Mouse (Mus musculus) megakaryocyte, embryonic 14.5 days (primary cell): ENCODE results near the gene Pias4. TPM values are rescaled to one million over a fixed set of nuclear protein-coding genes. Genes with fewer than 3 reads are reported as not detected.
"Not testable (repeated sequence)": the region's sequence is repeated elsewhere in the genome, so short reads cannot be mapped to it uniquely, and the experiment has no call there.

Experiments
- H3K27me3 ChIP-seq: replicated peaks from 2 replicates; pipeline ENCODE3; 2012; ENCODE audit warnings: inconsistent platforms
- H3K36me3 ChIP-seq: replicated peaks from 2 replicates; pipeline ENCODE3; 2012; ENCODE audit warnings: low read length, inconsistent platforms, mixed read lengths
- H3K4me1 ChIP-seq: 2 replicates; pipeline ENCODE4 v1.6.1; 2012; ENCODE audit warnings: inconsistent platforms
- H3K4me3 ChIP-seq: replicated peaks from 2 replicates; pipeline ENCODE3; 2012; ENCODE audit warnings: moderate library complexity, mild to moderate bottlenecking, inconsistent platforms
- H3K9me3 ChIP-seq: 2 replicates; pipeline ENCODE4 v1.6.1; 2012; ENCODE audit warnings: inconsistent platforms
- FLI1 ChIP-seq: IDR thresholded peaks from 2 replicates; pipeline ENCODE4 v1.6.1; 2012; ENCODE audit warnings: low read length, inconsistent platforms, mixed read lengths
- GATA1 ChIP-seq: IDR thresholded peaks from 3 replicates; pipeline ENCODE4 v1.6.1; 2012; ENCODE audit warnings: mixed read lengths, low read length, inconsistent platforms, borderline replicate concordance
- polyA plus RNA-seq: library from polyadenylated mRNA; stranded (reverse); fragments of >175 nt; gene quantifications from 2 replicates; pipeline ENCODE4 v1.2.3, GENCODE M21; 2012; ENCODE audit warnings: low replicate concordance; ENCODE audit not compliant: insufficient read depth

Pias4 gene
- polyA plus RNA-seq, 1 experiment, result 95.2 TPM

- TF ChIP-seq FLI1 (no peak), GATA1 (no peak)
- Histone ChIP-seq H3K36me3 (peaks cover 48% of the 10 kb centered on the region), H3K4me3 (peak overlapping the region; percentile 98), H3K4me1 (peaks cover 67% of the 10 kb centered on the region), H3K27me3 (peaks cover 29% of the 10 kb centered on the region), H3K9me3 (peaks cover 5% of the 10 kb centered on the region)
Measured at GRCm38 (mm10) chr10:81191342-81191982, 23.7 kb upstream of the Pias4 start.

GRCm38 (mm10) chr10:81190912-81191321 lies 23.2 kb upstream of the Pias4 start:
- peaks cover 51% of the 10 kb centered on the region for H3K36me3 ChIP-seq
- H3K27me3 ChIP-seq, result peaks cover 24% of the 10 kb centered on the region
- peaks cover 67% of the 10 kb centered on the region for H3K4me1 ChIP-seq
- no peak for TF ChIP-seq GATA1
- no peak for TF ChIP-seq FLI1
- peak overlapping the region; percentile 15 for H3K4me3 ChIP-seq
- peaks cover 5% of the 10 kb centered on the region for H3K9me3 ChIP-seq

DNA sequence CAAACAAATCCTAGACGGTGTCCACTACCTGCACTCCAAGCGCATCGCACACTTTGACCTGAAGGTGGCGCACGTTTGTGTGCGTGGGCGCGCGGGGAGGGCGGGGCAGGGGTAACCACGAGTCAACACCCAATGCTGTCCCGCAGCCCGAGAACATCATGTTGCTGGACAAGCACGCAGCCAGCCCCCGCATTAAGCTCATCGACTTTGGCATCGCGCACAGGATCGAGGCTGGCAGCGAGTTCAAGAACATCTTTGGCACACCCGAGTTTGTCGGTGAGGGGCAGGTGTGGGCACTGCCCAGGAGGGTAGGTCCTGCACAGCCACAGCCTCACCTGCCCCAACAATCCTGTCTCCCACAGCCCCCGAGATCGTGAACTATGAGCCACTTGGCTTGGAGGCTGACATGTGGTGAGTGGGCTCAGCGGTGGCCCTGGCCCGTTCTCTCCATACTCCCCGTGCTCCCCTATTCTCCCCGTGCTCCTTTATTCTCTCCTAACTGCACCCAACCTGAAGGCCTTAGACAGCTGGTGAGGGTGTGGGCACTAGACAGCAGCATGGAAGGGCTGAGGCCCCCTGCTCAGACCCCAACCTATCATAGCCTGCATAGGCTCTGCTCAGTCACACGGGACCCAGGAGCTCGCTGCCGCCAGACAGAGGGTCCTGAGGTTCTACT lies 22.7 kb upstream of the Pias4 start:
- Histone ChIP-seq H3K36me3 (peaks cover 56% of the 10 kb centered on the region), H3K4me1 (peaks cover 65% of the 10 kb centered on the region), H3K4me3 (peak overlapping the region; percentile 15), H3K27me3 (peaks cover 19% of the 10 kb centered on the region), H3K9me3 (peaks cover 5% of the 10 kb centered on the region)
- TF ChIP-seq FLI1 (no peak), GATA1 (no peak)

- H3K4me1 ChIP-seq, result peaks cover 67% of the 10 kb centered on the region
- peaks cover 13% of the 10 kb centered on the region for H3K27me3 ChIP-seq
Measured at GRCm38 (mm10) chr10:81189821-81190220, 22.1 kb upstream of the Pias4 start.

GRCm38 (mm10) chr10:81187161-81187560 lies 19.4 kb upstream of the Pias4 start:
- no peaks in the 10 kb centered on the region for H3K27me3 ChIP-seq
- H3K4me1 ChIP-seq, result peaks cover 64% of the 10 kb centered on the region
- peaks cover 77% of the 10 kb centered on the region for H3K36me3 ChIP-seq
- no peak overlapping the region for H3K4me3 ChIP-seq
- peaks cover 5% of the 10 kb centered on the region for H3K9me3 ChIP-seq
- no peak for TF ChIP-seq FLI1
- TF ChIP-seq GATA1, result no peak

More at GRCm38 (mm10) chr10:81189821-81190220, 22.1 kb upstream of the Pias4 start:
- H3K4me3 ChIP-seq, result no peak overlapping the region
- TF ChIP-seq GATA1, result no peak
- no peak for TF ChIP-seq FLI1
- peaks cover 5% of the 10 kb centered on the region for H3K9me3 ChIP-seq
- H3K36me3 ChIP-seq, result peaks cover 61% of the 10 kb centered on the region

GRCm38 (mm10) chr10:81184765-81185164 lies 17.0 kb upstream of the Pias4 start:
- peaks cover 63% of the 10 kb centered on the region for H3K4me1 ChIP-seq

DNA sequence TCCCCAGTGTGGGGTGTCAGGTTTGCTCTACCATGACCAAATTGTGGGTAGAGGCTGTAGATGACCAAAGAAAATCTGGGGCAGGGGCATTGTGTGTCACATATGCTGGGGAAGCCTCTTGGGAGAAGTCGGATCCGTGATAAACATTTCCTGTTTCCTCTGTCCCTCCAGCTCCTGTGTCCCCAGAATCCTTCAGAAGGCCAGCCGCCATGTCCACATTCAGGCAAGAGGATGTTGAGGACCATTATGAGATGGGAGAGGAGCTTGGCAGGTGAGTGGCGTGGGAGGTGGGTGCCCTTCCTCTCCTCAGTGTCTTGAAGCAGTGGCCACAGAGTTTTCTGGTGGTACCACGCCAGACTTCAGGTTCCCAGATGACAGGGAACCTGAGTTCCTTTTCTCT lies 16.1 kb upstream of the Pias4 start, which contains the start of gene 4930442H23Rik:
Gene 4930442H23Rik (minus strand): TSS at position 45 of the 400 bp plus-strand sequence.
- H3K4me1 ChIP-seq, result peaks cover 71% of the 10 kb centered on the region
- TF ChIP-seq GATA1 (no peak), FLI1 (no peak)
- H3K36me3 ChIP-seq, result peaks cover 83% of the 10 kb centered on the region
- H3K4me3 ChIP-seq, result peak within 1 kb of the TSS; percentile 96
- no peaks in the 10 kb centered on the region for H3K27me3 ChIP-seq
- H3K9me3 ChIP-seq, result peaks cover 4% of the 10 kb centered on the region

More at GRCm38 (mm10) chr10:81184765-81185164, 17.0 kb upstream of the Pias4 start:
- H3K9me3 ChIP-seq, result peaks cover 5% of the 10 kb centered on the region
- peaks cover 80% of the 10 kb centered on the region for H3K36me3 ChIP-seq
- H3K27me3 ChIP-seq, result no peaks in the 10 kb centered on the region
- H3K4me3 ChIP-seq, result no peak overlapping the region
- TF ChIP-seq FLI1 (no peak), GATA1 (no peak)

DNA sequence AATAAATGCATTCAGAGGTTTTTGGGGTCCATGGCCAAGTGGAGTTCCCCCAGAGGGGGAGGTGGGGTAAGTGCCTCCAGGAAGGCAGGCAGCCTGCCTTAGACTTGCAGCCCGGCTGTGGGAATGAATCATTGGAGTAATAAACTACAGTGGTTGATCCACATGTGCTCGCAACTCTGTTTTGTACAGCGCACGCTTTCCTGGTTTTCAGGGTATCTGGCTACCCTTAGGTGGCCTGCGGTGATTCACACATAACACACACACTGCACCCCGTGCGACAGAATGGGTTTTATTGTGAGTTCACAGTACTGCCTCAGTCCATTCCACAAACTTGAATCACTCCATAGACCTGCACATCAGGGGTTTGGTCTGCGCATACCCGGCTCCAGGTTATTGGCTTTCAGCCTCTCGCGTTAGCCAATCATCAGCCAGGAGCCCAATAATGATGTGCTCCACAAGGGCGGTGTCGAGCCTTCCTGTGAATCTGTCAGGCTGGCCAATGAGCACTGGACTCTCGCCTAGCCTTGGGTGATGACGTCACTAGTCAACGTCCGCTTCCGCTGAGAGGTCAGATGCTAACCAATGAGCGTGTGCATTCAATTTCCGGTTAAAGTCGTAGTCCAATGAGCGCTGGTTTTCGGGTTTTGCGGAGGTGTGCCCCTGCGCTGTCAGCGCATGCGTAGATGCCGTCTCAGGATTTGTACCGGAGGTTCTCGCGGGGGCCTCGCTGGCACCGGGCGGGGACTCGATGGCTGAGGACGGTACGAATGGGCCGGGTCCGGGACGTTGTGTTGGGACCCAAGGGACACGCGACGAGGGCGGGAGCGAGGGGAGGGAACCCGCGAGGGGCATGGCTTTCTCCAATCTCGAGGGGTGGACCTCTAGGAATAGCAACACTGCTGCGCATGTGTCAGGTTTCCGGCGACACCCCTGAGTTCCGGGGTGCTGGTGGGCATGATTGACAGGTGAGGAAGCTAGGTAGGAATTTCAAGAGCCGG lies 14.9 kb upstream of the Pias4 start, which contains the start of gene Dapk3:
Gene Dapk3 (plus strand): TSS at position 670 of the 998 bp plus-strand sequence.
- no peaks in the 10 kb centered on the region for H3K27me3 ChIP-seq
- peaks cover 82% of the 10 kb centered on the region for H3K4me1 ChIP-seq
- no peaks in the 10 kb centered on the region for H3K9me3 ChIP-seq
- H3K4me3 ChIP-seq, result peak within 1 kb of the TSS; percentile 96
- peaks cover 84% of the 10 kb centered on the region for H3K36me3 ChIP-seq
- TF ChIP-seq FLI1 (peak; percentile 66), GATA1 (no peak)

DNA sequence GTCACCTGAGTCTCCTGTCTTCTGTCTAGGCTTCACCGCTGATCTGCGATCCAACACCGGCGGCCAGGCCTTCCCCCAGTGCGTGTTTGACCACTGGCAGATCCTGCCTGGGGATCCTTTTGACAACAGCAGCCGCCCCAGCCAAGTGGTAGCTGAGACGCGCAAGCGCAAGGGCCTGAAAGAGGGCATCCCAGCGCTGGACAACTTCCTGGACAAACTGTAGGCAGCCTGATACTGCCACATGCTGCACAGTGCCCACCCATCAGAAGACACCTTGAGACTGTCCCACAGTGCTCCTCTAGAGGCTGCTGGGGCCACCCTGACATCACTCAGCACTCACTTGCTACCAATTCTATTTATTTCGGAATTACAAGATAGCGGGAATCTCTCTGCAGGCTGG lies 14.1 kb upstream of the Pias4 start:
- H3K4me3 ChIP-seq, H3K9me3 ChIP-seq, H3K27me3 ChIP-seq: not testable (repeated sequence)
- Histone ChIP-seq H3K4me1 (peaks cover 81% of the 10 kb centered on the region), H3K36me3 (peaks cover 82% of the 10 kb centered on the region)
